Mouse (Mus musculus): ENCODE results near the gene Ank3. TPM values are rescaled to one million over a fixed set of nuclear protein-coding genes. Genes with fewer than 3 reads are reported as not detected.

Ank3 gene
- total and polyA plus RNA-seq, 2 experiments from 2014 or later: 66.6 to 253 TPM

- Histone ChIP-seq H3K9me3 (ENCODE audit: low read length) (no peaks in the 10 kb centered on the region), H3K27ac (ENCODE audit: low read depth, low read length) (no peak overlapping the region), H3K4me1 (ENCODE audit: insufficient read depth, low read length) (no peaks in the 10 kb centered on the region), H3K4me3 (ENCODE audit: low read depth, low read length) (no peak overlapping the region), H3K27me3 (ENCODE audit: insufficient read depth, low read length) (no peaks in the 10 kb centered on the region), H3K9ac (replicated peaks; ENCODE audit: low read length, poor library complexity, severe bottlenecking) (no peak overlapping the region), H3K36me3 (ENCODE audit: insufficient read depth, low read length) (no peaks in the 10 kb centered on the region), H3K4me2 (ENCODE audit: low read depth, low read length, poor library complexity, severe bottlenecking) (no peak overlapping the region)
- WGBS: 91% methylated on average over 9 of the region's 9 CpGs
- DNase-seq (ENCODE audit: low spot score) (no peak), ATAC-seq (ENCODE audit: low FRiP score) (no peak)
- no peak for TF ChIP-seq CTCF (IDR thresholded peaks at IDR 0.05)
Observed at GRCm38 (mm10) chr10:69645929-69646328, 247.4 kb downstream of the Ank3 start.

DNA sequence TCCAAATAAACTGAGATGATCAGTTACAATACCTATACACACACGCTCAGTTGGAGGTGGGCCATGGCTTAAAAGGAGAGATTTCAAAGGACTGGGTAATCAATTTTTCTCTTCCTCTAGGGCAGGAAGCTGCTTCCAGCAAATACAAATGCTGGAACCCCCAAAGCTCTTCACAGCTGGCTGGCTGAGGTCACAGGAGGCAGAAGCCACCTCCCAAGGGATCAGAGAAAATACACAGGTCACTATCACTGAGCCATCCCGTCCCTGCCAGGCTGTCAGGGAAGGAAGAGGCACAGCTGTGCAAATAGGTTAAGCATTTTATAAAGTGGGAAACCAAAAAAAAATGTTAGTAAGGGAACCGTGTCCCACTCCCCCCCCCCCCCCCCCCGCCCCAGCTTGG is 251.5 kb downstream of the Ank3 start:
- no peak for TF ChIP-seq CTCF (IDR thresholded peaks at IDR 0.05)
- Histone ChIP-seq H3K9me3 (ENCODE audit: low read length) (no peaks in the 10 kb centered on the region), H3K36me3 (ENCODE audit: insufficient read depth, low read length) (no peaks in the 10 kb centered on the region), H3K9ac (replicated peaks; ENCODE audit: low read length, poor library complexity, severe bottlenecking) (no peak overlapping the region), H3K4me2 (ENCODE audit: low read depth, low read length, poor library complexity, severe bottlenecking) (no peak overlapping the region), H3K4me3 (ENCODE audit: low read depth, low read length) (no peak overlapping the region), H3K4me1 (ENCODE audit: insufficient read depth, low read length) (peaks cover 1% of the 10 kb centered on the region; the same call in 1 of the 2 replicates), H3K27ac (ENCODE audit: low read depth, low read length) (no peak overlapping the region), H3K27me3 (ENCODE audit: insufficient read depth, low read length) (no peaks in the 10 kb centered on the region)
- ATAC-seq (ENCODE audit: low FRiP score): no peak
- no peak for DNase-seq (ENCODE audit: low spot score)
- 48% methylated on average over 4 of the region's 4 CpGs for WGBS

DNA sequence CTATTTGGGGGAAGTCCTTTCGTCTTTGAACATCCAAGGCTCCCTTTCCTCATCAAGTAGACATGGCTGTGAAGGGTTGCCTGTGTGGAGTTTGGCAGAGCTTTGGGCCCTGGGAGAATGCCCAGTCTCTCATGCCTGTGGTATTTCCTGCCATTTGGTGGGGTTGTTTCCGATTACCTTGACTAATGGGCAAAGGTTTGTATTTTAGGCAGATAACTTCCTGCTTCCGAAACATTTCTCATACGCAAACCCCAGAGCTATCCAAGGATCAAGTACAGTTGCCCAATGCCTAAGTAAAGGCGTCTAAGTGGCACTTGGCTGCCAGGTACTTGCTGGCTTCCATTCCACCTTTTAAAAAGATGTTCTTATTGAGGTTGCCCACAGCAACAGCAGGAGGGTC is 254.1 kb downstream of the Ank3 start:
- H3K4me1 ChIP-seq (ENCODE audit: insufficient read depth, low read length): peaks cover 5% of the 10 kb centered on the region; the same call in 1 of the 2 replicates
- no peak for TF ChIP-seq CTCF (IDR thresholded peaks at IDR 0.05)

GRCm38 (mm10) chr10:69653121-69653677 is 254.6 kb downstream of the Ank3 start:
- no peaks in the 10 kb centered on the region for H3K36me3 ChIP-seq (ENCODE audit: insufficient read depth, low read length)
- peaks cover 5% of the 10 kb centered on the region; the same call in 1 of the 2 replicates for H3K4me1 ChIP-seq (ENCODE audit: insufficient read depth, low read length)
- no peak for ATAC-seq (ENCODE audit: low FRiP score)
- no peak overlapping the region for H3K4me3 ChIP-seq (ENCODE audit: low read depth, low read length)
- no peaks in the 10 kb centered on the region for H3K27me3 ChIP-seq (ENCODE audit: insufficient read depth, low read length)
- H3K4me2 ChIP-seq (ENCODE audit: low read depth, low read length, poor library complexity, severe bottlenecking): no peak overlapping the region
- 6% methylated on average over 5 of the region's 5 CpGs for WGBS
- no peak overlapping the region for H3K9ac ChIP-seq (replicated peaks; ENCODE audit: low read length, poor library complexity, severe bottlenecking)
- no peak overlapping the region for H3K27ac ChIP-seq (ENCODE audit: low read depth, low read length)
- H3K9me3 ChIP-seq (ENCODE audit: low read length): no peaks in the 10 kb centered on the region
- no peak for DNase-seq (ENCODE audit: low spot score)
- TF ChIP-seq CTCF (IDR thresholded peaks at IDR 0.05): no peak

More for the DNA sequence above, 254.1 kb downstream of the Ank3 start:
- WGBS: 59% methylated on average over 5 of the region's 5 CpGs
- Histone ChIP-seq H3K9me3 (ENCODE audit: low read length) (no peaks in the 10 kb centered on the region), H3K4me2 (ENCODE audit: low read depth, low read length, poor library complexity, severe bottlenecking) (no peak overlapping the region), H3K27ac (ENCODE audit: low read depth, low read length) (no peak overlapping the region), H3K4me3 (ENCODE audit: low read depth, low read length) (no peak overlapping the region), H3K27me3 (ENCODE audit: insufficient read depth, low read length) (no peaks in the 10 kb centered on the region), H3K36me3 (ENCODE audit: insufficient read depth, low read length) (no peaks in the 10 kb centered on the region), H3K9ac (replicated peaks; ENCODE audit: low read length, poor library complexity, severe bottlenecking) (no peak overlapping the region)
- no peak for ATAC-seq (ENCODE audit: low FRiP score)
- DNase-seq (ENCODE audit: low spot score): no peak

DNA sequence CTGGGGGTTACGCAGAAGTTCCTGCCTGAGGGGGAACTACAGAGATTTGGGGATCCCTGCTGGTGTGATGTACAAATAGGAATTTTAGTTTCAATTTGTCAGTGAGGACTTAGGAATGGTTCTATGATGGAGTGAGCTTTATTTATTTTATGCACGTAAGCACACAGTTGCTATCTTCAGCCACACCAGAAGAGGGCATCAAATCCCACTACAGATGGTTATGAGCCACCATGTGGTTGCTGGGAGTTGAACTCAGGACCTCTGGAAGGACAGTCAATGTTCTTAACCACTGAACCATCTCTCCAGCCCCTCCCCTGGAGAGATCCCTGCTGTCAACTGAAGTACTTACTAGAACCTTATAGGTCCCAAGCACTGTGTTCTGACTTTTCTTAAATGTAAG is 255.6 kb downstream of the Ank3 start:
- Histone ChIP-seq H3K36me3 (ENCODE audit: insufficient read depth, low read length) (no peaks in the 10 kb centered on the region), H3K27me3 (ENCODE audit: insufficient read depth, low read length) (no peaks in the 10 kb centered on the region), H3K4me3 (ENCODE audit: low read depth, low read length) (no peak overlapping the region), H3K4me2 (ENCODE audit: low read depth, low read length, poor library complexity, severe bottlenecking) (no peak overlapping the region), H3K9ac (replicated peaks; ENCODE audit: low read length, poor library complexity, severe bottlenecking) (no peak overlapping the region), H3K27ac (ENCODE audit: low read depth, low read length) (no peak overlapping the region), H3K9me3 (ENCODE audit: low read length) (no peaks in the 10 kb centered on the region), H3K4me1 (ENCODE audit: insufficient read depth, low read length) (peaks cover 5% of the 10 kb centered on the region; the same call in 1 of the 2 replicates)
- no peak for ATAC-seq (ENCODE audit: low FRiP score)
- peak; percentile 45 for TF ChIP-seq CTCF (IDR thresholded peaks at IDR 0.05)
- WGBS: 79% methylated on average over 2 of the region's 2 CpGs
- DNase-seq (ENCODE audit: low spot score): no peak

DNA sequence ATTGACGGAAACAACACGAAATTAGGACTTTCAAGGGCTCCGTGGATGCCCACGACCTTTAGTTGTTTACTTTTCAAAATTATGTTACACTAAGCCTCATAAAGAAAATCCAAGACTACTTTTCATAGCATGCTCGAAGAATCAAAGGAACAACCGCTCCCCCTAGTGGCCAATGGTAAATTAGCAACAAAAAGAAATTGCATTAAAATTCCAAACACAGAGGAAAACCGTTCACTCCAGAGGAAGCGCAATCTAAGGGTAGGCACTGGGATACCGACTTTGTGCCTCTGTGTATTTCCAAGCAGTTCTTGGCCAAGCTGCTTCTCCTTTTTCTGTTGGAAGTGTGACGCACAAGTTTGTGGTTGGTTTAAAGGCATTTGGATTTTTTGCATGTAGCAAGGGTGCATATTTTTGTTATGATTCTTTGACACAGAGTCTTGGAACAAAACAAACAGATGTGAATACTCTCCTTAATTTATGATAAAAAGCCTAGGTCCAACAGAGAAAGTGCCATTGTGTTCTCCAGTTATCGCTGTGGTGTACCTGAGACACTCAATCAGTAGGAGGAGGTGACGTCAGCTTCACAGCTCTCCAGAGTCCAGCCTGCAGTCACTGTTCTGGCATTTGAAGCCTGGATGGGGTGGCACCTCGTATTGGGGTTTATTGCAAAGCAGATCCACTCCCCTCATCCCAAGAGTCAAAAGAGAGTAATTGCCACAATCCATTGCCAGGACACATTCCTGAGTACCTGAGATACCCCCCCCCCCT is 256.5 kb downstream of the Ank3 start:
- 14% methylated on average over 13 of the region's 13 CpGs for WGBS
- DNase-seq (ENCODE audit: low spot score) (peak; percentile 83), ATAC-seq (ENCODE audit: low FRiP score) (no peak)
- Histone ChIP-seq H3K27me3 (ENCODE audit: insufficient read depth, low read length) (no peaks in the 10 kb centered on the region), H3K9me3 (ENCODE audit: low read length) (no peaks in the 10 kb centered on the region), H3K9ac (replicated peaks; ENCODE audit: low read length, poor library complexity, severe bottlenecking) (no peak overlapping the region), H3K4me2 (ENCODE audit: low read depth, low read length, poor library complexity, severe bottlenecking) (no peak overlapping the region), H3K27ac (ENCODE audit: low read depth, low read length) (no peak overlapping the region), H3K36me3 (ENCODE audit: insufficient read depth, low read length) (no peaks in the 10 kb centered on the region), H3K4me1 (ENCODE audit: insufficient read depth, low read length) (peaks cover 5% of the 10 kb centered on the region; the same call in 1 of the 2 replicates), H3K4me3 (ENCODE audit: low read depth, low read length) (no peak overlapping the region)
- peak; percentile 95 for TF ChIP-seq CTCF (IDR thresholded peaks at IDR 0.05)
